Mouse (Mus musculus): ENCODE data around the gene Cxcl2. TPM values are rescaled to one million over a fixed set of nuclear protein-coding genes. Genes with fewer than 3 reads are reported as not detected.

Cxcl2 gene
- total and polyA plus RNA-seq, 3 experiments, result 0.21 to 0.47 TPM; not detected in 1

GRCm38 (mm10) chr5:90922958-90923357 is 19.3 kb downstream of the Cxcl2 start:
- H3K9me3 ChIP-seq (replicated peaks; ENCODE audit: low read length), result no peaks in the 10 kb centered on the region
- DNase-seq (ENCODE audit: extremely low read depth), result no peak
- H3K36me3 ChIP-seq (replicated peaks in 1 of 2; ENCODE audit: control insufficient read depth in 1 of 2, insufficient read depth in 1 of 2, low read length in 1 of 2), result no peaks in the 10 kb centered on the region
- TF ChIP-seq SIN3A (IDR thresholded peaks at IDR 0.05; ENCODE audit: low read length) (no peak), POLR2AphosphoS2 (IDR thresholded peaks at IDR 0.05; ENCODE audit: low read depth, low read length) (no peak), USF2 (conservative IDR thresholded peaks at IDR 0.05; ENCODE audit: low read depth, low read length) (no peak), CHD2 (IDR thresholded peaks at IDR 0.05; ENCODE audit: low read length) (no peak), HCFC1 (IDR thresholded peaks at IDR 0.05; ENCODE audit: low read depth, low read length) (no peak), BHLHE40 (IDR thresholded peaks at IDR 0.05; ENCODE audit: low read depth, low read length) (no peak), RAD21 (IDR thresholded peaks at IDR 0.05; ENCODE audit: low read depth, low read length) (no peak), GABPA (IDR thresholded peaks at IDR 0.05; ENCODE audit: insufficient replicate concordance, low read depth, low read length) (no peak), NELFE (IDR thresholded peaks at IDR 0.05; ENCODE audit: low read depth, low read length) (no peak), NRF1 (IDR thresholded peaks at IDR 0.05; ENCODE audit: low read depth, low read length) (no peak), MYC (IDR thresholded peaks at IDR 0.05; ENCODE audit: low read depth, low read length) (no peak)
- H3K4me2 ChIP-seq (ENCODE audit: insufficient read depth, low read depth, poor library complexity, severe bottlenecking), result no peak overlapping the region
- in situ Hi-C loops (cut with MboI; ENCODE audit: low pct_ligation_motif_present, low pct_unique_long_range_greater_than_20kb, low sequenced_read_pairs) (no loop called here), dilution Hi-C loops (cut with MboI; ENCODE audit: extremely low pct_ligation_motif_present, extremely low pct_unique_long_range_greater_than_20kb, low sequenced_read_pairs) (no loop called here)
- no peak overlapping the region for H3K9ac ChIP-seq (ENCODE audit: insufficient read depth, low read depth)
- no peak overlapping the region for H3K27ac ChIP-seq (ENCODE audit: insufficient read depth, low read depth)
- no peaks in the 10 kb centered on the region for H3K27me3 ChIP-seq (replicated peaks)
- H3K4me1 ChIP-seq (ENCODE audit: control insufficient read depth in 1 of 2, insufficient read depth in 2 of 2), result no peaks in the 10 kb centered on the region
- H3K4me3 ChIP-seq (replicated peaks in 1 of 3; ENCODE audit: low read depth in 2 of 3, low read length in 2 of 3, poor library complexity in 1 of 3), result no peak overlapping the region
- H3K79me2 ChIP-seq (replicated peaks; ENCODE audit: control insufficient read depth, extremely low read depth, insufficient read depth, poor library complexity, severe bottlenecking), result no peaks in the 10 kb centered on the region

GRCm38 (mm10) chr5:90930546-90930945 is 26.9 kb downstream of the Cxcl2 start:
- in situ Hi-C loops (cut with MboI; ENCODE audit: low pct_ligation_motif_present, low pct_unique_long_range_greater_than_20kb, low sequenced_read_pairs), result no loop called here
- H3K9me3 ChIP-seq (replicated peaks; ENCODE audit: low read length), result no peaks in the 10 kb centered on the region
- DNase-seq (ENCODE audit: extremely low read depth), result no peak
- no peaks in the 10 kb centered on the region for H3K27me3 ChIP-seq (replicated peaks)
- H3K9ac ChIP-seq (ENCODE audit: insufficient read depth, low read depth), result peak overlapping the region; percentile 45; the same call in 1 of the 2 replicates
- H3K4me1 ChIP-seq (ENCODE audit: control insufficient read depth in 1 of 2, insufficient read depth in 2 of 2), result peaks cover 0 to 13% of the 10 kb centered on the region in 2 experiments; a peak in 2 of 4 replicates
- no peak overlapping the region for H3K27ac ChIP-seq (ENCODE audit: insufficient read depth, low read depth)
- dilution Hi-C loops (cut with MboI; ENCODE audit: extremely low pct_ligation_motif_present, extremely low pct_unique_long_range_greater_than_20kb, low sequenced_read_pairs), result no loop called here
- H3K79me2 ChIP-seq (replicated peaks; ENCODE audit: control insufficient read depth, extremely low read depth, insufficient read depth, poor library complexity, severe bottlenecking), result no peaks in the 10 kb centered on the region
- H3K4me3 ChIP-seq (replicated peaks in 1 of 3; ENCODE audit: low read depth in 2 of 3, low read length in 2 of 3, poor library complexity in 1 of 3), result peak overlapping the region; percentile 28 to 67 (median 57)
- H3K36me3 ChIP-seq (replicated peaks in 1 of 2; ENCODE audit: control insufficient read depth in 1 of 2, insufficient read depth in 1 of 2, low read length in 1 of 2), result no peaks in the 10 kb centered on the region
- peak overlapping the region; percentile 87 for H3K4me2 ChIP-seq (ENCODE audit: insufficient read depth, low read depth, poor library complexity, severe bottlenecking)
- no peak for TF ChIP-seq NELFE (IDR thresholded peaks at IDR 0.05; ENCODE audit: low read depth, low read length)

DNA sequence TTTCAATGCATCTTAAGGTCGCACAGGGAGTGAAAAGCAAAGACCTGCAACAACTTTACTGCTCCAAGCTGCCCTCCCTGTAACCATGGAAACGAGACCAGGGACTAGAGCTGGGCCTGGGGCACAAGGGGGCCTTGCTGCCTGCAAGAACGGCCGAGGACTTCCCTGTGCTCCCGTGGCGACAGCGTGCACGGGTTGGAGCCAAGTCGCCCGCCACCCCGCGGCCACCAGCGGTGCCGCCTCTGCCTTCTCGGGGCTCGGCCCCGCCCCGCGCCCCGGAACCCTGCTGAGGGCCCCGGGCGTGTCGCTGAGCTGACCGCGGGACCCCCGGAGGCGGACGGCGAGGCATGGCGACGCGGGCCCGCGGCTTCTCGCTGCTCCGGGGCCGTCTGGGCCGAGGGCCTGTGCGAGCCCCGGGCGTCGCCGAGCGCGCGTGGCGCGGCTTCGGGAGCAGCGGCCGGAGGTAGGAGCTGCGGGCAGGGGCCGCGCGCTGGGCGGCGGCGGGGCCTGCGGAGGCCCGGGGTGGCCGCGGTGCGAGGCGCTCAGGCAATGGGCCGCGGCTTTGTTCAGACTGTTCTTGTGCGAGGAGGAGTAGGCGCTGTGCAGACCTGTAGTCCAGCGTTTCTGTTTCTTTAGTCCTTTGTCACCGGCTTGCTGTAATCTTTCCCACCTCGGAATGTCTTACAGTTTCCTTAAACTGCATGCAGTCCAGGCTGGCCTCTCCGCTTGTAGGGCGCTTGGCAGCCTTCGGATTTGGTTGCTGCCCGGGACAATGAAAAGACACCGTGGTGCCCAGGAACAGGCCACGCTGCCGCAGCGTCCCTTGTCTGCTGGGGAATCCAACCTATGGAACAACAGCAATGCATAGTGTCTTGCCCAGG is 27.5 kb downstream of the Cxcl2 start, which contains the start of gene Mthfd2l:
Gene Mthfd2l, plus strand, starts transcription at position 147 of the 881 bp plus-strand sequence.
- DNase-seq (ENCODE audit: extremely low read depth), result peak; percentile 38
- dilution Hi-C loops (cut with MboI; ENCODE audit: extremely low pct_ligation_motif_present, extremely low pct_unique_long_range_greater_than_20kb, low sequenced_read_pairs), result no loop called here
- Histone ChIP-seq H3K4me3 (replicated peaks in 1 of 3; ENCODE audit: low read depth in 2 of 3, low read length in 2 of 3, poor library complexity in 1 of 3) (peak within 1 kb of the TSS; percentile 38 to 67 (median 57)), H3K79me2 (replicated peaks; ENCODE audit: control insufficient read depth, extremely low read depth, insufficient read depth, poor library complexity, severe bottlenecking) (no peaks in the 10 kb centered on the region), H3K9ac (ENCODE audit: insufficient read depth, low read depth) (peak within 1 kb of the TSS; percentile 63), H3K4me1 (ENCODE audit: control insufficient read depth in 1 of 2, insufficient read depth in 2 of 2) (peaks cover 0 to 13% of the 10 kb centered on the region in 2 experiments; a peak in 2 of 4 replicates), H3K4me2 (ENCODE audit: insufficient read depth, low read depth, poor library complexity, severe bottlenecking) (peak within 1 kb of the TSS; percentile 87), H3K27me3 (replicated peaks) (no peaks in the 10 kb centered on the region), H3K27ac (ENCODE audit: insufficient read depth, low read depth) (no peak within 1 kb of the TSS), H3K36me3 (replicated peaks in 1 of 2; ENCODE audit: control insufficient read depth in 1 of 2, insufficient read depth in 1 of 2, low read length in 1 of 2) (no peaks in the 10 kb centered on the region), H3K9me3 (replicated peaks; ENCODE audit: low read length) (no peaks in the 10 kb centered on the region)
- in situ Hi-C loops (cut with MboI; ENCODE audit: low pct_ligation_motif_present, low pct_unique_long_range_greater_than_20kb, low sequenced_read_pairs), result no loop called here
- peak; percentile 43; the same call in 1 of the 2 replicates for TF ChIP-seq UBTF (IDR thresholded peaks at IDR 0.05; ENCODE audit: low read depth, low read length)
- TF ChIP-seq JUND (conservative IDR thresholded peaks at IDR 0.05; ENCODE audit: low read depth, low read length), result no peak
- TF ChIP-seq HCFC1 (IDR thresholded peaks at IDR 0.05; ENCODE audit: low read depth, low read length), result no peak
- TF ChIP-seq BHLHE40 (IDR thresholded peaks at IDR 0.05; ENCODE audit: low read depth, low read length), result peak; percentile 68
- TF ChIP-seq ZNF384 (IDR thresholded peaks at IDR 0.05; ENCODE audit: low read depth, low read length), result no peak
- TF ChIP-seq ELF1 (IDR thresholded peaks at IDR 0.05; ENCODE audit: low read depth, low read length), result 0 out of 2 replicates have a peak, but pooled peaks have one; percentile 24
- peak; percentile 57 for TF ChIP-seq MXI1 (IDR thresholded peaks at IDR 0.05; ENCODE audit: low read depth, low read length)
- TF ChIP-seq SIN3A (IDR thresholded peaks at IDR 0.05; ENCODE audit: low read length), result 0 out of 2 replicates have a peak, but pooled peaks have one; percentile 13
- 0 out of 2 replicates have a peak, but pooled peaks have one; percentile 15 for TF ChIP-seq MEF2A (IDR thresholded peaks at IDR 0.05; ENCODE audit: borderline replicate concordance, low read depth, low read length)
- peak in 1 of 2 experiments; percentile 43; a peak in 2 of 4 replicates for TF ChIP-seq CTCF (conservative IDR thresholded peaks at IDR 0.05 in 1 of 2, IDR thresholded peaks at IDR 0.05 in 1 of 2; ENCODE audit: low read depth in 2 of 2, low read length in 2 of 2)
- peak; percentile 31; the same call in 1 of the 2 replicates for TF ChIP-seq POLR2A (IDR thresholded peaks at IDR 0.05; ENCODE audit: low read depth, low read length)
- no peak for TF ChIP-seq NELFE (IDR thresholded peaks at IDR 0.05; ENCODE audit: low read depth, low read length)
- peak; percentile 35; the same call in 1 of the 2 replicates for TF ChIP-seq MAX (IDR thresholded peaks at IDR 0.05; ENCODE audit: low read length)
- TF ChIP-seq ZMIZ1 (IDR thresholded peaks at IDR 0.05; ENCODE audit: low read depth, low read length), result peak; percentile 41; the same call in 1 of the 2 replicates

All from CH12.LX (cell line).